Mouse (Mus musculus): ENCODE measurements around the gene Ccdc90b.

GRCm38 (mm10) chr7:92624488-92624887 lies 63.5 kb downstream of the Ccdc90b start:
- no peak for TF ChIP-seq CTCF (IDR thresholded peaks at IDR 0.05; ENCODE audit: borderline replicate concordance, insufficient read depth, low read length)
- no peak for TF ChIP-seq POLR2A (IDR thresholded peaks at IDR 0.05; ENCODE audit: low read depth, low read length)

All from embryonic fibroblast, embryonic 13.5 days (primary cell).